Mouse (Mus musculus) spleen, adult 2 months (tissue): ENCODE measurements around the gene Plvap.

Source experiments
- CTCF ChIP-seq: fragments of 200-500 bp; IDR thresholded peaks from 2 replicates; pipeline ENCODE4 v1.5.1; 2011; ENCODE audit warnings: mild to moderate bottlenecking, inconsistent platforms; ENCODE audit not compliant: insufficient read depth, insufficient read length, insufficient replicate concordance; ENCODE audit errors: extremely low read depth
- POLR2A ChIP-seq: fragments of 200-500 bp; IDR thresholded peaks from 2 replicates; pipeline ENCODE4 v1.6.1; 2011; ENCODE audit warnings: low read depth, low read length, inconsistent platforms

DNA sequence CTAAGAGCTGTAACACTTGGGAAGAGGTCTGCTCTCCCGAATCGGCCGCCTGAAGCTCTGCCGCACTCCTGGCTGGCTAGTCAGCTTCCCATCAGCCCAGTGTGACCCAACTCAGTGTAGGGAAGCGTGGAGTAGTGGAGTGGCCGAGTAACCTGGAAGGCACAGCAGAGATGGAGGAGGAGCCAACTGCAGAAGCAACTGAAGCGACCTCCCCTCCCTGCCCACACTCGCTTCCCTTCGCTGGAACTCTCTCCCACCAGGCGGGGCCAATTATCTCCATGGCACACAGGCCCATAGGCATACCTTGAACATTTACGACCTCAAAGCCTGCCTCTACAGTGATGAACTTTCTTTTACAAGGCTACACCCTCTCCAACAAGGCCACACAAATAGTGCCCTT, 59.8 kb downstream of the Plvap start:
- TF ChIP-seq CTCF (no peak), POLR2A (no peak)
